Mouse (Mus musculus): ENCODE measurements around the gene Tada2b.

Tada2b gene

DNA sequence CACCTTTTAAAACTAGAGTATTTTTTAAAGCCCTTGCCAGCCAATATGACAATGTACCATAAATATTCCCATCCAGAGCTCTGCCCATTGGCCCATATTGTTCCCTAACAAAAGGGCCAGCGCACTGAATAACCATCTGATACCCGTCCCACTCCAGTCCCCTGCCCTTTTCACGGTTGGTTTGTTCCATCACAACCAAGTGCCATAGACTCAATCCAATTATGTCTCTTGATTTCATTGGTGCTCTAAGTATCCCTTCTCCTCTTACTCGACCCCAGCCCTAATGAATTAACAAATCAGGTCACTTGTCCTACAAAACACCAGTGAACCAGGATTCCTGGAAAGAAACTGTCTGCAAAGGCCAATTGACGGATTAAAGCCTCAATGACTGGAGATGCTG, 20.7 kb downstream of the Tada2b start:
- ChIA-PET CTCF (interaction anchor here in 3 of 4 experiments (0.5 to 4.3 kb wide), 14 partner anchors 9 to 430 kb away, joined by 3 to 28 read pairs (median 4); partner anchors contain the start of gene Sorcs2 (in 1 of the 3)), POLR2A (interaction anchor here in 3 of 4 experiments (1.0 to 7.7 kb wide), 12 partner anchors 9 to 276 kb away, joined by 3 to 194 read pairs (median 18); partner anchors contain the start of genes Ccdc96 (in 3 of the 3) and Tada2b (in 3 of the 3))

DNA sequence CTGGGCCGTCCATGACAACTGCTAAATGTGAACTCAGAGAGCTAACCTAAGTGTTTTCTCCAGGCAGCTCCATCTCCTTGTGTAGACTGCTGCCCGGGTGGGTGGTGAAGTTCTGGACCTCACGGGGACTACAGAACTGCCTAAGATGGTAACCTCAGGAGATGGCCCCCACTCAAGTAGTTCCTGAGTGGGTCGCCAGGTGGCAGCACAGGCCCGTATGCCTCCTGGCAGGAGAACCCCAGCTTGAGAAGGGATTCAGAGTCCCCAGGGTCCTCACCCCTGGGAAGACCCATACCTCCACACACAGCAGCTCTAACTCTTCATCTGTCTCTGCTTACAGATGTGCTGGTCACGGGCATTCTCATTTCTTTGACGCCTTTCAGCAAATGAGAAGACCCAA, 21.3 kb downstream of the Tada2b start:
- CTCF ChIA-PET, result interaction anchor here in 3 of 4 experiments (0.5 to 4.3 kb wide), 15 partner anchors 9 to 429 kb away, joined by 3 to 28 read pairs (median 4); partner anchors contain the start of gene Sorcs2 (in 1 of the 3)
- POLR2A ChIA-PET, result interaction anchor here in 3 of 4 experiments (0.6 to 7.7 kb wide), 8 partner anchors 9 to 277 kb away, joined by 3 to 194 read pairs (median 8); partner anchors contain the start of genes Ccdc96 (in 1 of the 3), Tada2b (in 1 of the 3) and Tbc1d14 (in 1 of the 3)

- ChIA-PET CTCF (interaction anchor here in 2 of 4 experiments (1.0 to 4.3 kb wide), 5 partner anchors 13 to 281 kb away, joined by 3 to 28 read pairs (median 3); partner anchors contain the start of gene Sorcs2 (in 1 of the 2)), POLR2A (interaction anchor here in 3 of 4 experiments (0.6 to 7.7 kb wide), 3 partner anchors 20 to 1855 kb away, joined by 3 to 194 read pairs (median 3); partner anchors contain the start of genes Ccdc96 (in 1 of the 3) and Tada2b (in 1 of the 3))
Measured at GRCm38 (mm10) chr5:36461231-36461630, 22.9 kb downstream of the Tada2b start.

GRCm38 (mm10) chr5:36460712-36461111, 23.4 kb downstream of the Tada2b start:
- POLR2A ChIA-PET, result interaction anchor here in 3 of 4 experiments (0.6 to 7.7 kb wide), 3 partner anchors 20 to 1856 kb away, joined by 3 to 194 read pairs (median 3); partner anchors contain the start of genes Ccdc96 (in 1 of the 3) and Tada2b (in 1 of the 3)
- CTCF ChIA-PET, result interaction anchor here in 3 of 4 experiments (0.7 to 4.3 kb wide), 8 partner anchors 13 to 425 kb away, joined by 3 to 28 read pairs (median 4); partner anchors contain the start of gene Sorcs2 (in 1 of the 3)

GRCm38 (mm10) chr5:36458926-36459325, 25.2 kb downstream of the Tada2b start:
- CTCF ChIA-PET, result interaction anchor here in 1 of 4 experiments (0.9 to 1.4 kb wide), 2 partner anchors 281 to 372 kb away, joined by 3 read pairs; partner anchors contain the start of gene Man2b2

GRCm38 (mm10) chr5:36457706-36458105, 26.4 kb downstream of the Tada2b start:
- POLR2A ChIA-PET, result interaction anchor here in 2 of 4 experiments (0.6 kb wide), 2 partner anchors 394 to 445 kb away, joined by 3 read pairs; no protein-coding TSS in a partner anchor

More at GRCm38 (mm10) chr5:36458926-36459325, 25.2 kb downstream of the Tada2b start:
- POLR2A ChIA-PET, result no interaction called here

GRCm38 (mm10) chr5:36452821-36453220, 31.3 kb downstream of the Tada2b start:
- ChIA-PET POLR2A (interaction anchor here in 3 of 4 experiments (0.8 to 2.8 kb wide), 6 partner anchors 9 to 276 kb away, joined by 3 to 14 read pairs (median 4); partner anchors contain the start of gene Grpel1 (in 3 of the 3)), CTCF (interaction anchor here in 1 of 4 experiments (0.6 kb wide), 1 partner anchor 419 kb away, joined by 5 read pairs; no protein-coding TSS in a partner anchor)

More at GRCm38 (mm10) chr5:36457706-36458105, 26.4 kb downstream of the Tada2b start:
- CTCF ChIA-PET, result interaction anchor here in 2 of 4 experiments (0.7 to 1.4 kb wide), 3 partner anchors 282 to 373 kb away, joined by 3 to 4 read pairs (median 3); partner anchors contain the start of gene Man2b2 (in 1 of the 2)

DNA sequence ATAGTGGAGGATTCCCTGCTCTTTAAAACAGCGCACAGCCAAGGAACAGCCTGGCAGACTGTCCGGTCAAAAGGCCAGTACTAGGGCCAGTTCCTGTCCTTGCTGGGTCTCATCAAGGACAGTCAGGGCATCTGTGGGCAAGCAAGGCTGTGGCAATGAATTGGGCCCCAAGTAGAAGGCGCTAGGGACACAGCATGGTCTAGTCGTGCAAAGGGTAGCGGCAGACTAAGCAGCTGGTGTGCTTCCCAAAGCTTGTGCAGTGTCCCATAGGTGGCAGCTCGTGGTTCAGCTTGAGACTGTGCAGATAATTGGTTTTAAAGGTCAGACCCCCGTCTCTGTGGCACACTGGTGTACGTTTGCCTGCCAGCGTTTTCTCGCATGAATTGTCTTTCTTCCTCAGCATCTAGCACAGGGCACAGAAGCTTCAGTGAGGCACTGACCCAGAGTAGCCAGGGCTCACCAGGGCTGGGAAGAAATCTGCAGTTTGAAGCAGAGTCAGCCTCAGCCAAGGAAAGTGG, 32.2 kb downstream of the Tada2b start:
- POLR2A ChIA-PET, result interaction anchor here in 1 of 4 experiments (2.8 kb wide), 1 partner anchor 12 kb away, joined by 14 read pairs; the partner anchor contains the start of gene Grpel1
- CTCF ChIA-PET, result no interaction called here

GRCm38 (mm10) chr5:36451119-36451518, 33.0 kb downstream of the Tada2b start:
- CTCF ChIA-PET, result interaction anchor here in 3 of 4 experiments (0.7 to 1.1 kb wide), 3 partner anchors 45 to 491 kb away, joined by 3 to 6 read pairs (median 3); partner anchors contain the start of gene Sorcs2 (in 1 of the 3)
- POLR2A ChIA-PET, result no interaction called here

DNA sequence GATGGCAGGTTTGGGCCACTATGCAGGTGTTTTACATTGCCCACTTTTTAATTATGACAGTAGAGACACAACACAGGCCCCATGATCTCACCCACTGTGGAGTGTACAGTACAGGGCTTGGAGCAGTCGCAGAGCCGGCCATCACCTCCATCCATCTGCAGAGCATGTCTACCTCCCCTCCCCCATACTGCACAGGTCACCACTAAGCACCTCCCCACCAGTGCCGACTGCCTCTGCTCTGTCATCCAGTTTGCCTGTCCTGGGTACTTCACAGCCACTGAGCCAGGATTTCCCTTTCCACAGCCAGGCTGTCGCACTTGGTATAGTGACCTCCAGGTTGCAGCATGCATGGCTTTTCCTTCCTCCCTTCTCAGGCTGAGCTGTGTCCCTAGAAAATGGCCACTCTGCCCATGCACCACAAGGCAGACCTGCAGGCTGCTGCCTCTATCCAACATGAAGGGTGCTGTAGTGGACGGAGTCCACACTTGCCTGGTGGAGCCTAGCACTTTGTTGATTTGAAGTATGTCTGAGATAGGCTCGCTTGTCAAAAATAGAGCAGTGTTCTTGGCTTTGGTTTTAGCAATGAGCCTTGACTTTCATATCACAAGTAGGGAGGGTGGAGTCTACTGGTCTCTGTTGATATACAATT, 34.3 kb downstream of the Tada2b start:
- ChIA-PET CTCF (interaction anchor here in 2 of 4 experiments (0.6 to 1.1 kb wide), 2 partner anchors 18 to 52 kb away, joined by 3 read pairs; partner anchors contain the start of gene Sorcs2 (in 1 of the 2)), POLR2A (no interaction called here)

DNA sequence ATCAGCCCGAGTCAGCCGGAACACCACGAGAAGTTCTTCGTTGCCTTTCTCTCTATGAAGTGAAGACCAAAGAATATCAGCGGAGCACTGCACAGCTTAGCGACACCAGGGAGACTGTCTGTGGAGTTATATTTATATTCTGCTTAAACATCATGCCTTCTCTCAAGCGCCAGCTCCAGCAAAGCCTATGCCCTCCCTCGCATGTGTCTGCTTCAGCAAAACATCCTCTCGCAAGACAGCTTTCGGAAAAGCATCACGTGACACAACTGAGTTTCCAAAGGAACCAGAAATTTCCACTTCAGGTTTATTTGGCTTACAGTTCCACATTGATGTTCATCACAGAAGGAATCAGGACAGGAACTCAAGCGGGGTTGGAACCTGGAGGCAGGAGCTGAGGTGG, 36.2 kb downstream of the Tada2b start:
- ChIA-PET CTCF (no interaction called here), POLR2A (interaction anchor here in 3 of 4 experiments (0.9 to 2.4 kb wide), 4 partner anchors 13 to 17 kb away, joined by 3 to 10 read pairs (median 3); partner anchors contain the start of gene Grpel1 (in 3 of the 3))

DNA sequence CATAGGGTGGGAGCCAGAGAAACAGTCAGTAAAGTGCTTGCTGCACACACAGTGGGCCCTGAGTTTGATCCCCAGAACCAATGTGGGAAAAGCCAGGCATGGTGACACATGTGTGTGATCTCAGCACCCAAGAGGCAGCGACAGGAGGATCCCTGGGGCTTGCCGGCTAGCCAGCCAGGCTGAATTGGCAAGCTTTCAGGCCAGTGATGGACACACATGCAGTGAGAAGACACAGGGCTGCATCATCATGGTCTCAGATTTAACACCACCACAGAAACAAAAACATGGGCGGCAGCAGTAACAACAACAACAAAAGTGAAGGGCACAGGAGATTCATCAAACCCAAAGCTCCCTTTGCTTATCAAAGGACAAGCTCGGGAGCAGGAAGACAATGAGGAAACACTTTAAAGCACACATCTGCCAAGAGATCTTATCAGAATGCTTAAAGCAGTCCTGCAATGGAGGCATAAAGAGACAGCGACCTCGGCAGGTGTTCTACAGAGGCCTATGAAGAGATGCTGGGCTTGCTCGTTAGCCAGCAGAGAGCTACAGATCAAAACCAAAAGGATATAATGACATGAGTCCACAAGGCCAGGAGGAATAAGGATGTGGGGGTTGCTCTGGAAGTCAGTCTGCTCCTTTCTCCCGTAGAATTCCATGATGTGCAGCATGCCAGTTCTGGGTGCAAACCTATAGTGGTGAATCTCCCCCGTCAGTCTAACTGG, 37.8 kb downstream of the Tada2b start:
- CTCF ChIA-PET, result no interaction called here
- POLR2A ChIA-PET, result interaction anchor here in 3 of 4 experiments (0.6 to 2.8 kb wide), 8 partner anchors 9 to 221 kb away, joined by 3 to 12 read pairs (median 3); partner anchors contain the start of gene Grpel1 (in 2 of the 3)

GRCm38 (mm10) chr5:36445028-36445427, 39.1 kb downstream of the Tada2b start:
- CTCF ChIA-PET, result no interaction called here
- POLR2A ChIA-PET, result interaction anchor here in 3 of 4 experiments (0.6 to 2.8 kb wide), 7 partner anchors 8 to 714 kb away, joined by 3 to 12 read pairs (median 4); partner anchors contain the start of gene Grpel1 (in 1 of the 3)

- ChIA-PET POLR2A (interaction anchor here in 2 of 4 experiments (1.0 to 2.8 kb wide), 4 partner anchors 8 to 267 kb away, joined by 3 to 12 read pairs (median 4); partner anchors contain the start of gene Grpel1 (in 1 of the 2)), CTCF (no interaction called here)
Measured at GRCm38 (mm10) chr5:36444611-36445010, 39.5 kb downstream of the Tada2b start.

- CTCF ChIA-PET, result interaction anchor here in 1 of 4 experiments (0.5 kb wide), 1 partner anchor 43 kb away, joined by 3 read pairs; the partner anchor contains the start of gene Sorcs2
Measured at GRCm38 (mm10) chr5:36440741-36441140, 43.3 kb downstream of the Tada2b start.

GRCm38 (mm10) chr5:36436858-36437257, 47.2 kb downstream of the Tada2b start:
- ChIA-PET POLR2A (interaction anchor here in 2 of 4 experiments (1.3 to 1.5 kb wide), 2 partner anchors 9 to 22 kb away, joined by 3 to 5 read pairs; no protein-coding TSS in a partner anchor), CTCF (interaction anchor here in 2 of 4 experiments (0.9 to 1.0 kb wide), 2 partner anchors 41 to 455 kb away, joined by 3 read pairs; no protein-coding TSS in a partner anchor)

More at GRCm38 (mm10) chr5:36440741-36441140, 43.3 kb downstream of the Tada2b start:
- POLR2A ChIA-PET, result interaction anchor here in 3 of 4 experiments (0.7 to 1.1 kb wide), 3 partner anchors 10 to 24 kb away, joined by 3 to 5 read pairs (median 3); partner anchors contain the start of gene Grpel1 (in 2 of the 3)

GRCm38 (mm10) chr5:36434398-36434967, 49.6 kb downstream of the Tada2b start:
- ChIA-PET POLR2A (interaction anchor here in 1 of 4 experiments (0.8 to 1.5 kb wide), 3 partner anchors 11 to 19 kb away, joined by 3 read pairs; no protein-coding TSS in a partner anchor), CTCF (interaction anchor here in 1 of 4 experiments (0.5 to 1.0 kb wide), 2 partner anchors 285 to 308 kb away, joined by 3 to 6 read pairs; no protein-coding TSS in a partner anchor)

All from embryonic stem cell, embryonic (primary cell).